Mouse (Mus musculus) testis, adult 2 months (tissue): ENCODE results near the gene Lenep. TPM values are rescaled to one million over a fixed set of nuclear protein-coding genes. Genes with fewer than 3 reads are reported as not detected.

Source experiments
- H3K27ac ChIP-seq: fragments of 200-500 bp; 2 replicates; pipeline ENCODE4 v1.5.1; 2012; ENCODE audit warnings: low read depth, low read length; ENCODE audit not compliant: control insufficient read depth, insufficient read depth
- H3K27me3 ChIP-seq: fragments of 200-500 bp; 2 replicates; pipeline ENCODE4 v1.6.1; 2012; ENCODE audit warnings: mild to moderate bottlenecking, low read length, moderate library complexity; ENCODE audit not compliant: control insufficient read depth, insufficient read depth
- H3K36me3 ChIP-seq: fragments of 200-500 bp; 2 replicates; pipeline ENCODE4 v1.6.1; 2012; ENCODE audit warnings: mild to moderate bottlenecking, low read length; ENCODE audit not compliant: control insufficient read depth, insufficient read depth
- H3K4me1 ChIP-seq: fragments of 200-500 bp; 2 replicates; pipeline ENCODE4 v1.6.1; 2012; ENCODE audit warnings: low read length; ENCODE audit not compliant: control insufficient read depth, insufficient read depth
- H3K4me3 ChIP-seq: fragments of 200-500 bp; 2 replicates; pipeline ENCODE4 v1.5.1; 2012; ENCODE audit warnings: low read depth, mild to moderate bottlenecking, low read length, moderate library complexity, mixed read lengths; ENCODE audit not compliant: control insufficient read depth
- CTCF ChIP-seq: fragments of 200-500 bp; IDR thresholded peaks from 2 replicates; pipeline ENCODE4 v1.5.1; 2012; ENCODE audit warnings: low read depth, mild to moderate bottlenecking, inconsistent platforms, low read length, moderate library complexity; ENCODE audit not compliant: control insufficient read depth, insufficient read depth, insufficient replicate concordance
- POLR2A ChIP-seq: fragments of 200-500 bp; IDR thresholded peaks from 2 replicates; pipeline ENCODE4 v1.6.1; 2012; ENCODE audit warnings: low read depth, mild to moderate bottlenecking, inconsistent platforms, low read length, moderate library complexity; ENCODE audit not compliant: control insufficient read depth
- polyA plus RNA-seq: library from polyadenylated mRNA; depleted of rRNA; stranded (reverse); fragments of >200 nt; gene quantifications from 2 replicates; pipeline ENCODE4 v1.2.3, GENCODE M21; 2012; rRNA removed

Lenep gene
- polyA plus RNA-seq: not detected in 2 replicates

- no peaks in the 10 kb centered on the region for H3K27me3 ChIP-seq
- H3K4me3 ChIP-seq: no peak within 1 kb of the TSS
- H3K36me3 ChIP-seq: no peaks in the 10 kb centered on the region; the same call in 1 of the 2 replicates
- no peaks in the 10 kb centered on the region for H3K4me1 ChIP-seq
- H3K27ac ChIP-seq: no peak within 1 kb of the TSS
- TF ChIP-seq POLR2A (no peak), CTCF (no peak)
Measured at GRCm38 (mm10) chr3:89402693-89403092, at the start of gene Lenep. Lenep (minus strand) TSS chr3:89402793.

GRCm38 (mm10) chr3:89451916-89452315 lies 49.3 kb upstream of the Lenep start:
- TF ChIP-seq CTCF (no peak), POLR2A (no peak)
- Histone ChIP-seq H3K4me1 (peaks cover 13% of the 10 kb centered on the region), H3K4me3 (no peak overlapping the region), H3K36me3 (no peaks in the 10 kb centered on the region), H3K27me3 (no peaks in the 10 kb centered on the region), H3K27ac (no peak overlapping the region)

DNA sequence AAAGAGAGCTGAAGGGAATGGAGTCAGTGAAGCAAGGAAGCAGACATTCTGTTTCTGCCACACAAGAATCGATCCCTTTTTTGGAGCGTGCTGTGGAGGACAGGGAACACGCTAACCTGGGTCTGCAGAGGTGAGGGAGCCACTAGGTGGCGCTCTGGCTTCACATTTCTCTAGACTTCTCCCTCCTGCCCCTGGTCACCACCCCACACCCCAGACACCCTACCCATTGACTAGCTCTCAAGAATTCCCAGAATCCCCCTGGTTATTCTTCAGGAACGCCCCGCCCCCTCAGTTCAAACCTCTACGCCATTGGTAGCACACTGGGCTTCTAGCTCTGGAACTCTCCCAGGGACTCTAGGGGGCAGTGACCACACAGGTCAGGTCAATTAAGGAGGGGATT lies 46.9 kb upstream of the Lenep start:
- Histone ChIP-seq H3K4me1 (peaks cover 13% of the 10 kb centered on the region), H3K27me3 (no peaks in the 10 kb centered on the region), H3K4me3 (no peak overlapping the region), H3K36me3 (no peaks in the 10 kb centered on the region), H3K27ac (no peak overlapping the region)
- TF ChIP-seq POLR2A: no peak
- peak; percentile 88 for TF ChIP-seq CTCF

GRCm38 (mm10) chr3:89448720-89449537 lies 46.3 kb upstream of the Lenep start:
- Histone ChIP-seq H3K27me3 (no peaks in the 10 kb centered on the region), H3K4me1 (peaks cover 13% of the 10 kb centered on the region), H3K36me3 (no peaks in the 10 kb centered on the region), H3K27ac (no peak overlapping the region), H3K4me3 (no peak overlapping the region)
- TF ChIP-seq POLR2A (no peak), CTCF (no peak)

- no peak for TF ChIP-seq POLR2A
- no peak for TF ChIP-seq CTCF
- no peaks in the 10 kb centered on the region for H3K27me3 ChIP-seq
- H3K4me1 ChIP-seq: peaks cover 19% of the 10 kb centered on the region
- no peaks in the 10 kb centered on the region for H3K36me3 ChIP-seq
- H3K27ac ChIP-seq: no peak overlapping the region
- H3K4me3 ChIP-seq: no peak overlapping the region
Measured at GRCm38 (mm10) chr3:89440691-89441090, 38.1 kb upstream of the Lenep start.

DNA sequence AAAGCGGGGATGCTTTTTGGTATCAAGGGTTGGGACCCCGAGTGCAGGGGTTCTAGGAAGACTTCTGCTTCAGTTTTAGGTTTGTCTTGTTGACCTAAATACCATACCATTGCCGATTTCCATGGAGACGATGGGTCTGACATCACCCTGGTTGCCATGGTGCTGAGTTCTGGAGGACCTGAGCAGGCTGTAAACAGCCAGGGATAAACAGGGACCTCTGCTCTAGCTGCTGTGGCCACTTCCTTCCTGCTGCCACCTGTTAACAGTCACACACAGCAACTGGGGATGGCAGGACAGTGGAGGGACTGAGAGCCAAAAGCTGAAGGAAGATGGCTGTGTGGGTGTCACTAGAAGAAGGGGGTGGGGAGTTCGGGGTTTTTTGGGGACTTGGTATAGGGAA lies 34.7 kb upstream of the Lenep start:
- no peaks in the 10 kb centered on the region for H3K27me3 ChIP-seq
- peaks cover 21% of the 10 kb centered on the region for H3K4me1 ChIP-seq
- peak overlapping the region; percentile 73 for H3K27ac ChIP-seq
- H3K36me3 ChIP-seq: no peaks in the 10 kb centered on the region; the same call in 1 of the 2 replicates
- peak overlapping the region; percentile 91 for H3K4me3 ChIP-seq
- no peak for TF ChIP-seq CTCF
- TF ChIP-seq POLR2A: peak; percentile 60; the same call in 1 of the 2 replicates

GRCm38 (mm10) chr3:89436176-89437113 lies 33.9 kb upstream of the Lenep start, which contains the start of gene Pbxip1:
Pbxip1 (plus strand) TSS chr3:89436706.
- peak within 1 kb of the TSS; percentile 73 for H3K27ac ChIP-seq
- peak within 1 kb of the TSS; percentile 91 for H3K4me3 ChIP-seq
- H3K36me3 ChIP-seq: no peaks in the 10 kb centered on the region; the same call in 1 of the 2 replicates
- H3K27me3 ChIP-seq: no peaks in the 10 kb centered on the region
- peaks cover 21% of the 10 kb centered on the region for H3K4me1 ChIP-seq
- no peak for TF ChIP-seq POLR2A
- no peak for TF ChIP-seq CTCF
